Mouse (Mus musculus): Measurements from ENCODE around the gene Copg1.

- no peak for TF ChIP-seq POLR2A (IDR thresholded peaks at IDR 0.05; ENCODE audit: low read depth, low read length)
- TF ChIP-seq CTCF (IDR thresholded peaks at IDR 0.05; ENCODE audit: borderline replicate concordance, insufficient read depth, low read length) = no peak
These were observed 45.4 kb upstream of the Copg1 start for GRCm38 (mm10) chr6:87842254-87842653.
